Mouse (Mus musculus): ENCODE measurements around the gene Gsdmc4. TPM values are rescaled to one million over a fixed set of nuclear protein-coding genes. Genes with fewer than 3 reads are reported as not detected.
"Not testable (repeated sequence)": the region's sequence is repeated elsewhere in the genome, so short reads cannot be mapped to it uniquely, and the experiment has no call there.

The Gsdmc4 gene
- not detected in 2 replicates for polyA plus RNA-seq (2015; fragmentation: Nextera tagmentation; extraction: Ambion mirVana)

- H3K36me3 ChIP-seq (ENCODE audit: control insufficient read depth, insufficient read depth); H3K27me3 ChIP-seq (replicated peaks; ENCODE audit: control insufficient read depth, insufficient read depth, low read length); H3K9ac ChIP-seq (replicated peaks; ENCODE audit: low read depth, low read length); H3K4me3 ChIP-seq (replicated peaks; ENCODE audit: low read length); H3K4me1 ChIP-seq (replicated peaks; ENCODE audit: control insufficient read depth, insufficient read depth, low read length); H3K27ac ChIP-seq (ENCODE audit: low read length); H3K4me2 ChIP-seq (ENCODE audit: low read length); H3K9me3 ChIP-seq (ENCODE audit: control insufficient read depth, low read length); ATAC-seq: not testable (repeated sequence)
- WGBS = 90% methylated on average over 2 of the region's 2 CpGs
Measured at GRCm38 (mm10) chr15:63912197-63912596, at the start of gene Gsdmc4. Gene Gsdmc4, minus strand, starts transcription at chr15:63912297.

GRCm38 (mm10) chr15:63960542-63960941 lies 48.4 kb upstream of the Gsdmc4 start:
- no peak for ATAC-seq
- no peaks in the 10 kb centered on the region for H3K9me3 ChIP-seq (ENCODE audit: control insufficient read depth, low read length)
- H3K4me2 ChIP-seq (ENCODE audit: low read length) = no peak overlapping the region
- no peak overlapping the region for H3K9ac ChIP-seq (replicated peaks; ENCODE audit: low read depth, low read length)
- H3K4me3 ChIP-seq (replicated peaks; ENCODE audit: low read length) = no peak overlapping the region
- 94% methylated on average over 2 of the region's 2 CpGs for WGBS
- no peaks in the 10 kb centered on the region for H3K27me3 ChIP-seq (replicated peaks; ENCODE audit: control insufficient read depth, insufficient read depth, low read length)
- H3K36me3 ChIP-seq (ENCODE audit: control insufficient read depth, insufficient read depth) = no peaks in the 10 kb centered on the region
- no peaks in the 10 kb centered on the region for H3K4me1 ChIP-seq (replicated peaks; ENCODE audit: control insufficient read depth, insufficient read depth, low read length)
- H3K27ac ChIP-seq (ENCODE audit: low read length) = no peak overlapping the region

DNA sequence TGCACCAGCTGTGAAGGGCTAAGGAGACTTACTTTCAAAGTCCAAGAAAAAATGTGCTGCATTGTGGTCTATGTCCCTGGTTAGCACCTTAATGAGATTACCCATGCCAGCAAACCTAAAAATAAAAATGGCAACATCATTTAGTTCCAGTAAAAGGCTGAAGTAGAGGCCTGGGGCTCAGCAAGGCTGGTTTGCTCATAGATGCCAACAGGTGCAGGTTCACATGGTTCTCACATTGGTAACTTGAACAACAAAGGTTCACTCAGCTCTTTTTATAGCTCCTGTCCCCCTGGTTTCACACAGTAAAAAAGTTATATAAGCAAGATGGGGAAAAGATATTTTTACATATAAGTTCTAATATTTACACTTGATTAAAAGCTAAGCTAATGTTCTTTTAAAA lies 45.5 kb upstream of the Gsdmc4 start:
- Histone ChIP-seq H3K36me3 (ENCODE audit: control insufficient read depth, insufficient read depth) (no peaks in the 10 kb centered on the region), H3K27me3 (replicated peaks; ENCODE audit: control insufficient read depth, insufficient read depth, low read length) (no peaks in the 10 kb centered on the region), H3K9ac (replicated peaks; ENCODE audit: low read depth, low read length) (no peak overlapping the region), H3K27ac (ENCODE audit: low read length) (no peak overlapping the region), H3K4me1 (replicated peaks; ENCODE audit: control insufficient read depth, insufficient read depth, low read length) (no peaks in the 10 kb centered on the region), H3K4me3 (replicated peaks; ENCODE audit: low read length) (no peak overlapping the region), H3K9me3 (ENCODE audit: control insufficient read depth, low read length) (no peaks in the 10 kb centered on the region), H3K4me2 (ENCODE audit: low read length) (no peak overlapping the region)
- no peak for ATAC-seq

DNA sequence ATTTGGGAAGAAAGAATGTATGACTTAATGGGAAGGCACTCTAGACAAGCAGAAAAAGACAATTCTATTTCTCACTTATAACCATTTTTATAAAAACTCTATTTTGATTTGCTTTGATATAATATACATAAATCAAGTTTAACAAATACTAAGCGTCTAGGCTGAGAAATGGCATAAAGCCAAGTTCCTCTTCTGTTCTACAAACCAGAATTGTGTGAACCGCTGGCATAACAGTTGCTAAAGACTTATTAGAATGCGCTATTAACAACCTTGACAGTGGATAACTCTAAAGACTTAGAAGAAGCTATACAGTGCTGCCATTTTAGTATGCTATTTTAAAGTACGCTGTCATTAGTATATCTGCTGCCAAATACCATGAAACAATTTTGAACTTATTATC lies 41.2 kb upstream of the Gsdmc4 start:
- no peak overlapping the region for H3K4me3 ChIP-seq (replicated peaks; ENCODE audit: low read length)
- H3K27me3 ChIP-seq (replicated peaks; ENCODE audit: control insufficient read depth, insufficient read depth, low read length) = no peaks in the 10 kb centered on the region
- 58% methylated on average over 4 of the region's 4 CpGs for WGBS
- no peaks in the 10 kb centered on the region for H3K9me3 ChIP-seq (ENCODE audit: control insufficient read depth, low read length)
- H3K27ac ChIP-seq (ENCODE audit: low read length) = no peak overlapping the region
- no peak overlapping the region for H3K9ac ChIP-seq (replicated peaks; ENCODE audit: low read depth, low read length)
- H3K4me2 ChIP-seq (ENCODE audit: low read length) = no peak overlapping the region
- no peaks in the 10 kb centered on the region for H3K4me1 ChIP-seq (replicated peaks; ENCODE audit: control insufficient read depth, insufficient read depth, low read length)
- no peaks in the 10 kb centered on the region for H3K36me3 ChIP-seq (ENCODE audit: control insufficient read depth, insufficient read depth)
- ATAC-seq = no peak

DNA sequence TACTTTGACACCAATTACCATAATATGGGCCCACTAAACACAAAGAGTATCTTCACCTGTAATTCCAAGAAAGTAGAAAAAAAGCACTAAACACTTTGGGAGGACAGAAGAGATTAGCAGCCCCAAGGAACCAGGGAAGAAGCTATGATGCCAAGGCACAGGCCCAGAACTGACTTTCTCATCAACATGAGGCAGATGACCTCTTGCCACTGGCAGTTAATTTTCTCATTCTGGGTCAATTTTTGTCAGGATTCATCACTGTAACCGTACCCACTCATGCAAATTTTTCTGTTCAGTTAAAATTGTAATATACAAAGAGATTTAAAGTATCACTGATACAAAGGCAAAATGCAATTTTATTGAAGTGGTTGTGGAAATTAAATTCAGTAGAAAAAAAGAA lies 29.1 kb upstream of the Gsdmc4 start:
- WGBS = 100% methylated on average over 1 of the region's 1 CpGs
- ATAC-seq = no peak
- Histone ChIP-seq H3K27ac (ENCODE audit: low read length) (no peak overlapping the region), H3K4me1 (replicated peaks; ENCODE audit: control insufficient read depth, insufficient read depth, low read length) (no peaks in the 10 kb centered on the region), H3K4me2 (ENCODE audit: low read length) (no peak overlapping the region), H3K4me3 (replicated peaks; ENCODE audit: low read length) (no peak overlapping the region), H3K9ac (replicated peaks; ENCODE audit: low read depth, low read length) (no peak overlapping the region), H3K9me3 (ENCODE audit: control insufficient read depth, low read length) (no peaks in the 10 kb centered on the region), H3K36me3 (ENCODE audit: control insufficient read depth, insufficient read depth) (peaks cover 11% of the 10 kb centered on the region), H3K27me3 (replicated peaks; ENCODE audit: control insufficient read depth, insufficient read depth, low read length) (no peaks in the 10 kb centered on the region)

DNA sequence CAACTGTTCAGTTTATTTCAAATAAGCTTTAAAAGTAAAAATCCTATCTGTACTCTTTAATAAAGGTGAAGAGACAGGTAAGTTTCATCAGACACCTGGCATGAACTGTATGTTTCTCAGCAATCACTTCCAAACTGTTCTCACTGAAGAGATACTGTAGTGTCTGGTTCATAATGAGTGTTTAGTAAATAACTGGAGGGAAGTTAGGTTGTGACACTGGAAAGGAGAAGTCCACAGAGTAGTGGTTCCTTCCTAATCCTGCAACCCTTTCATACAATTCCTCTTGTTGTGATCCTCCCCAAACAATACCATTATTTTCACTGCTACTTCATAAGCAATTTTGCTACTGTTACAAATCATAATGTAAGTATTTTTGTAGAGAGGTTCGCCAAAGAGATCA lies 20.6 kb upstream of the Gsdmc4 start:
- Histone ChIP-seq H3K4me1 (replicated peaks; ENCODE audit: control insufficient read depth, insufficient read depth, low read length) (no peaks in the 10 kb centered on the region), H3K27ac (ENCODE audit: low read length) (no peak overlapping the region), H3K27me3 (replicated peaks; ENCODE audit: control insufficient read depth, insufficient read depth, low read length) (no peaks in the 10 kb centered on the region), H3K36me3 (ENCODE audit: control insufficient read depth, insufficient read depth) (peaks cover 14% of the 10 kb centered on the region; the same call in 1 of the 2 replicates), H3K4me2 (ENCODE audit: low read length) (no peak overlapping the region), H3K9ac (replicated peaks; ENCODE audit: low read depth, low read length) (no peak overlapping the region), H3K4me3 (replicated peaks; ENCODE audit: low read length) (no peak overlapping the region), H3K9me3 (ENCODE audit: control insufficient read depth, low read length) (no peaks in the 10 kb centered on the region)
- no peak for ATAC-seq
- WGBS = 95% methylated on average over 1 of the region's 1 CpGs

GRCm38 (mm10) chr15:63931404-63931803 lies 19.3 kb upstream of the Gsdmc4 start:
- Histone ChIP-seq H3K9me3 (ENCODE audit: control insufficient read depth, low read length) (no peaks in the 10 kb centered on the region), H3K4me2 (ENCODE audit: low read length) (no peak overlapping the region), H3K27ac (ENCODE audit: low read length) (no peak overlapping the region), H3K27me3 (replicated peaks; ENCODE audit: control insufficient read depth, insufficient read depth, low read length) (no peaks in the 10 kb centered on the region), H3K9ac (replicated peaks; ENCODE audit: low read depth, low read length) (no peak overlapping the region), H3K4me1 (replicated peaks; ENCODE audit: control insufficient read depth, insufficient read depth, low read length) (no peaks in the 10 kb centered on the region), H3K4me3 (replicated peaks; ENCODE audit: low read length) (no peak overlapping the region), H3K36me3 (ENCODE audit: control insufficient read depth, insufficient read depth) (peaks cover 11% of the 10 kb centered on the region; the same call in 1 of the 2 replicates)
- ATAC-seq = no peak
- WGBS = 85% methylated on average over 1 of the region's 1 CpGs

- Histone ChIP-seq H3K36me3 (ENCODE audit: control insufficient read depth, insufficient read depth) (peaks cover 11% of the 10 kb centered on the region; the same call in 1 of the 2 replicates), H3K9me3 (ENCODE audit: control insufficient read depth, low read length) (no peaks in the 10 kb centered on the region), H3K27me3 (replicated peaks; ENCODE audit: control insufficient read depth, insufficient read depth, low read length) (no peaks in the 10 kb centered on the region), H3K27ac (ENCODE audit: low read length) (no peak overlapping the region), H3K4me2 (ENCODE audit: low read length) (no peak overlapping the region), H3K9ac (replicated peaks; ENCODE audit: low read depth, low read length) (no peak overlapping the region), H3K4me1 (replicated peaks; ENCODE audit: control insufficient read depth, insufficient read depth, low read length) (no peaks in the 10 kb centered on the region), H3K4me3 (replicated peaks; ENCODE audit: low read length) (no peak overlapping the region)
- 95% methylated on average over 18 of the region's 18 CpGs for WGBS
- no peak for ATAC-seq
Measured at GRCm38 (mm10) chr15:63930107-63931041, 18.3 kb upstream of the Gsdmc4 start.

- Histone ChIP-seq H3K4me1 (replicated peaks; ENCODE audit: control insufficient read depth, insufficient read depth, low read length) (no peaks in the 10 kb centered on the region), H3K27me3 (replicated peaks; ENCODE audit: control insufficient read depth, insufficient read depth, low read length) (no peaks in the 10 kb centered on the region), H3K36me3 (ENCODE audit: control insufficient read depth, insufficient read depth) (peaks cover 6% of the 10 kb centered on the region; the same call in 1 of the 2 replicates), H3K27ac (ENCODE audit: low read length) (no peak overlapping the region), H3K4me2 (ENCODE audit: low read length) (no peak overlapping the region), H3K4me3 (replicated peaks; ENCODE audit: low read length) (no peak overlapping the region), H3K9ac (replicated peaks; ENCODE audit: low read depth, low read length) (no peak overlapping the region), H3K9me3 (ENCODE audit: control insufficient read depth, low read length) (no peaks in the 10 kb centered on the region)
- no peak for ATAC-seq
- 78% methylated on average over 3 of the region's 3 CpGs for WGBS
Measured at GRCm38 (mm10) chr15:63926201-63926600, 14.1 kb upstream of the Gsdmc4 start.

Measured in forebrain, embryonic 16.5 days (tissue).